Mouse (Mus musculus): Measurements from ENCODE around the gene Tmcc3. TPM values are rescaled to one million over a fixed set of nuclear protein-coding genes. Genes with fewer than 3 reads are reported as not detected.
A peak's percentile ranks its signal among the peaks of the same experiment; 100 is the strongest.

The Tmcc3 gene
- total and polyA plus RNA-seq, 2 experiments from 2014 or later: 12.8 to 14.7 TPM

- Histone ChIP-seq H3K9me3 (ENCODE audit: low read length) (no peaks in the 10 kb centered on the region), H3K36me3 (ENCODE audit: insufficient read depth, low read length) (no peaks in the 10 kb centered on the region), H3K4me3 (ENCODE audit: low read depth, low read length) (no peak overlapping the region), H3K27ac (ENCODE audit: low read depth, low read length) (no peak overlapping the region), H3K27me3 (ENCODE audit: insufficient read depth, low read length) (no peaks in the 10 kb centered on the region), H3K9ac (replicated peaks; ENCODE audit: low read length, poor library complexity, severe bottlenecking) (no peak overlapping the region), H3K4me2 (ENCODE audit: low read depth, low read length, poor library complexity, severe bottlenecking) (no peak overlapping the region), H3K4me1 (ENCODE audit: insufficient read depth, low read length) (no peaks in the 10 kb centered on the region)
- WGBS: 89% methylated on average over 8 of the region's 8 CpGs
- no peak for DNase-seq (ENCODE audit: low spot score)
- TF ChIP-seq CTCF (IDR thresholded peaks at IDR 0.05): no peak
- no peak for ATAC-seq (ENCODE audit: low FRiP score)
Measured at GRCm38 (mm10) chr10:94400895-94401294, 89.1 kb downstream of the Tmcc3 start.

- no peak for ATAC-seq (ENCODE audit: low FRiP score)
- Histone ChIP-seq H3K9me3 (ENCODE audit: low read length) (no peaks in the 10 kb centered on the region), H3K27me3 (ENCODE audit: insufficient read depth, low read length) (no peaks in the 10 kb centered on the region), H3K4me2 (ENCODE audit: low read depth, low read length, poor library complexity, severe bottlenecking) (no peak overlapping the region), H3K4me1 (ENCODE audit: insufficient read depth, low read length) (no peaks in the 10 kb centered on the region), H3K9ac (replicated peaks; ENCODE audit: low read length, poor library complexity, severe bottlenecking) (no peak overlapping the region), H3K36me3 (ENCODE audit: insufficient read depth, low read length) (no peaks in the 10 kb centered on the region), H3K27ac (ENCODE audit: low read depth, low read length) (no peak overlapping the region), H3K4me3 (ENCODE audit: low read depth, low read length) (no peak overlapping the region)
- no peak for TF ChIP-seq CTCF (IDR thresholded peaks at IDR 0.05)
- 68% methylated on average over 3 of the region's 3 CpGs for WGBS
- no peak for DNase-seq (ENCODE audit: low spot score)
Measured at GRCm38 (mm10) chr10:94405456-94405855, 93.7 kb downstream of the Tmcc3 start.

GRCm38 (mm10) chr10:94406821-94407220 lies 95.1 kb downstream of the Tmcc3 start:
- H3K4me1 ChIP-seq (ENCODE audit: insufficient read depth, low read length): no peaks in the 10 kb centered on the region
- H3K27me3 ChIP-seq (ENCODE audit: insufficient read depth, low read length): no peaks in the 10 kb centered on the region
- no peak overlapping the region for H3K27ac ChIP-seq (ENCODE audit: low read depth, low read length)
- no peaks in the 10 kb centered on the region for H3K36me3 ChIP-seq (ENCODE audit: insufficient read depth, low read length)
- 93% methylated on average over 7 of the region's 7 CpGs for WGBS
- DNase-seq (ENCODE audit: low spot score) (no peak), ATAC-seq (ENCODE audit: low FRiP score) (no peak)
- no peak overlapping the region for H3K4me2 ChIP-seq (ENCODE audit: low read depth, low read length, poor library complexity, severe bottlenecking)
- no peak overlapping the region for H3K4me3 ChIP-seq (ENCODE audit: low read depth, low read length)
- no peak overlapping the region for H3K9ac ChIP-seq (replicated peaks; ENCODE audit: low read length, poor library complexity, severe bottlenecking)
- no peak for TF ChIP-seq CTCF (IDR thresholded peaks at IDR 0.05)
- H3K9me3 ChIP-seq (ENCODE audit: low read length): no peaks in the 10 kb centered on the region

GRCm38 (mm10) chr10:94408356-94409146 lies 96.8 kb downstream of the Tmcc3 start:
- no peaks in the 10 kb centered on the region for H3K36me3 ChIP-seq (ENCODE audit: insufficient read depth, low read length)
- no peaks in the 10 kb centered on the region for H3K27me3 ChIP-seq (ENCODE audit: insufficient read depth, low read length)
- DNase-seq (ENCODE audit: low spot score) (peak; percentile 95), ATAC-seq (ENCODE audit: low FRiP score) (peak; percentile 71; the same call in 1 of the 2 replicates)
- H3K4me3 ChIP-seq (ENCODE audit: low read depth, low read length): peak overlapping the region; percentile 26; the same call in 1 of the 2 replicates
- no peak overlapping the region; the same call in 1 of the 2 replicates for H3K9ac ChIP-seq (replicated peaks; ENCODE audit: low read length, poor library complexity, severe bottlenecking)
- peak; percentile 98 for TF ChIP-seq CTCF (IDR thresholded peaks at IDR 0.05)
- H3K27ac ChIP-seq (ENCODE audit: low read depth, low read length): no peak overlapping the region
- H3K4me1 ChIP-seq (ENCODE audit: insufficient read depth, low read length): peaks cover 2% of the 10 kb centered on the region; the same call in 1 of the 2 replicates
- 25% methylated on average over 22 of the region's 22 CpGs for WGBS
- no peaks in the 10 kb centered on the region for H3K9me3 ChIP-seq (ENCODE audit: low read length)
- H3K4me2 ChIP-seq (ENCODE audit: low read depth, low read length, poor library complexity, severe bottlenecking): peak overlapping the region; percentile 49

DNA sequence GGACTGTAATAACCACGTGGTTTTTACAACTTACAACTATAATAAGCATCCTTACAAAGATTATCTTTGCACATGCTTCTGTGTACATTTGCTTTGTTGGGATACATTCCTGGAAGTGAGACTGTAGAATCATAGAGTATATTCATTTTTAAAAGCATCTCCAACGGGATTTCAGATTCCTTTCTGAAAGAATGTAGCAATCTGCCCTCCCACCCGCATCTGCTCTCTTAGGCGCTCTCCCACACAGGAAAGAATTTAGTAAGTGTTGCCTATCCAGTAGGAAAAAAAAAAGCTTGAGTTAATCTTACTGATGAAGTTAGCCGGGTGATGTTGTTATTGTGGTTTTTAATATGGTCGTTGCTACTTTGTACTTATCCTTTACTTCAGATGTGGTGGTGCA lies 97.9 kb downstream of the Tmcc3 start:
- Histone ChIP-seq H3K9me3 (ENCODE audit: low read length) (no peaks in the 10 kb centered on the region), H3K27me3 (ENCODE audit: insufficient read depth, low read length) (no peaks in the 10 kb centered on the region), H3K36me3 (ENCODE audit: insufficient read depth, low read length) (no peaks in the 10 kb centered on the region), H3K4me2 (ENCODE audit: low read depth, low read length, poor library complexity, severe bottlenecking) (no peak overlapping the region), H3K4me3 (ENCODE audit: low read depth, low read length) (no peak overlapping the region), H3K4me1 (ENCODE audit: insufficient read depth, low read length) (peaks cover 8% of the 10 kb centered on the region), H3K9ac (replicated peaks; ENCODE audit: low read length, poor library complexity, severe bottlenecking) (no peak overlapping the region), H3K27ac (ENCODE audit: low read depth, low read length) (no peak overlapping the region)
- DNase-seq (ENCODE audit: low spot score) (no peak), ATAC-seq (ENCODE audit: low FRiP score) (no peak)
- TF ChIP-seq CTCF (IDR thresholded peaks at IDR 0.05): no peak
- 69% methylated on average over 6 of the region's 6 CpGs for WGBS

- DNase-seq (ENCODE audit: low spot score): no peak
- no peaks in the 10 kb centered on the region for H3K27me3 ChIP-seq (ENCODE audit: insufficient read depth, low read length)
- H3K36me3 ChIP-seq (ENCODE audit: insufficient read depth, low read length): no peaks in the 10 kb centered on the region
- no peak overlapping the region for H3K4me2 ChIP-seq (ENCODE audit: low read depth, low read length, poor library complexity, severe bottlenecking)
- no peak for TF ChIP-seq CTCF (IDR thresholded peaks at IDR 0.05)
- H3K4me3 ChIP-seq (ENCODE audit: low read depth, low read length): no peak overlapping the region
- no peak overlapping the region for H3K27ac ChIP-seq (ENCODE audit: low read depth, low read length)
- H3K9ac ChIP-seq (replicated peaks; ENCODE audit: low read length, poor library complexity, severe bottlenecking): no peak overlapping the region
- WGBS: 89% methylated on average over 9 of the region's 9 CpGs
- ATAC-seq (ENCODE audit: low FRiP score): no peak
- H3K4me1 ChIP-seq (ENCODE audit: insufficient read depth, low read length): peaks cover 14% of the 10 kb centered on the region
- H3K9me3 ChIP-seq (ENCODE audit: low read length): no peaks in the 10 kb centered on the region
Measured at GRCm38 (mm10) chr10:94411594-94411993, 99.8 kb downstream of the Tmcc3 start.
